Mouse (Mus musculus) c-Kit-positive CD71-positive TER-119-positive erythroid progenitor cells, embryonic 14.5 days (primary cell): ENCODE data around the gene Hat1.
A peak's percentile ranks its signal among the peaks of the same experiment; 100 is the strongest.

Source experiments
- DNase-seq: peaks from one replicate; pipeline ENCODE4 v3.0.0-alpha.2; 2013; ENCODE audit warnings: low spot score

Hat1 gene

DNA sequence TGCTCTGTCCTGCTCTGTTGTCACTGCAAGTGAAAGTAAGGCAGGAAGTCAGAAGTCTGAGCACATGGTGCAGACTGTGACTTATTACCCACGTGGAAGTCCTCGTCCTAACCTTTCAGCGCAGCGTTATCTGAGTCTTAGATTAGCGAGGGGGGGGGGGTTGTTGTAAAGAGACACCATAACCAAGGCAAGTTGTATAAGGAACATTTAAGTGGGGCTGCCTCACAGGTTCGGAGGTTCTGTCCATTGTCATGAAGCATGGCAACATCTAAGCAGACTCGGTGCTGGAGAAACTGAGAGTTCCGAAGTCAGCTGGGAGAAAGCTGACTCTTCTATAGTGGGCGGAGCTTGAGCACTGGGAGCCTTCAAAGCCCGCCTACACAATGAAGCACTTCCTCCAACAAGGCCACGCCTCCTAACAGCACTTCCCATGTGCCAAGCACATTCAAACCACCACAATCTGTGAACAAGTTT lies 12.3 kb upstream of the Hat1 start:
- peak; percentile 32 for DNase-seq

DNA sequence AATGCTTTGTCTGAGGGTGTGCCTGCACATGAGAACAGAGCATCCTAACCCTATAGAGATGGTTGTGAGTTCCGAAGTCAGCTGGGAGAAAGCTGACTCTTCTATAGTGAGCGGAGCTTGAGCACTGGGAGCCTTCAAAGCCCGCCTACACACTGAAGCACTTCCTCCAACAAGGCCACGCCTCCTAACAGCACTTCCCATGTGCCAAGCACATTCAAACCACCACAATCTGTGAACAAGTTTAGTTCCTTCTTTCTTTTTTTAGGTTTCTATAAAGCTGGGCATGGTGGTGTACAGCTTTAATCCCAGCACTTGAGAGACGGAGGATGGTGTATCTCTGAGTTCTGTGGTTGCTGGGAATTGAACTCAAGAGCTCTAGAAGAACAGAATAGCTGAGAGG lies 11.3 kb upstream of the Hat1 start:
- DNase-seq: no peak

DNA sequence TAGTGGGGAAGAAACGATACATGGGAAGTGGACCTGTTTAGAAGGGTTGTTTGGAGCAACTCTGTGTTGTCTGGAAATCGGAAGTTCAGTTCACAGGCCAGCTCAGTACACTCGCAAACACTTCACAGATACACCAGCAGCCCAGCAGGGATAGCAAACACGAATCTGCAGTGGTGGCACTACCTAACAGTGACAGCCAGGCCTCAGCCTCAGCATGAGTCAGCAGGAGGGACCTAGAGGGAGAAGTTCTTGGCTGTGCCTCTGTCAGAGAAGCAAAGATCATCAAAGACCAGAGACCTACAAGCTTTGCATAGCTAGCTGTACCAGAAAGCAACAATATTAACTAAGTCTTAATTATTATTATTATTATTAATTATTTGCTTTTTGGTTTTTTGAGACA lies 6.8 kb upstream of the Hat1 start:
- DNase-seq: no peak

DNA sequence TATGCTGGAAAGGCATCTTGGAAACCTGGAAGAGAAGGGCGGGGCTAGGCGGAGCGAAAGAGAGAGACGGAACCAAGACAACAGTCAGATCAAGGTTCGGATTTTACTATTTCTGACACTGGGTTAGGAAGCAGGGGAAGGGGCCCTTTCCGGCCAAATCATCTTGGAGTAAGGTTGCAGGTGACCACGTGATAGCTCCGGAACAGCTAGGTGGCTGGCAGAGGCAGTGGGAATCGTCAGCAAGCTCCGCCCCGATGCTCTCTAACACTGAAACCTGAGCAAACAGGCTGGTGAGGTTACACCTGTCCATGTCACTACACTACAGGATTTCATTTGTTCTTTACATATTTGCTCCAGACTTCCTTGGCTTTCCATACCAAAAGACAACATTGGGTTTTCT lies 4.9 kb upstream of the Hat1 start:
- no peak for DNase-seq

DNA sequence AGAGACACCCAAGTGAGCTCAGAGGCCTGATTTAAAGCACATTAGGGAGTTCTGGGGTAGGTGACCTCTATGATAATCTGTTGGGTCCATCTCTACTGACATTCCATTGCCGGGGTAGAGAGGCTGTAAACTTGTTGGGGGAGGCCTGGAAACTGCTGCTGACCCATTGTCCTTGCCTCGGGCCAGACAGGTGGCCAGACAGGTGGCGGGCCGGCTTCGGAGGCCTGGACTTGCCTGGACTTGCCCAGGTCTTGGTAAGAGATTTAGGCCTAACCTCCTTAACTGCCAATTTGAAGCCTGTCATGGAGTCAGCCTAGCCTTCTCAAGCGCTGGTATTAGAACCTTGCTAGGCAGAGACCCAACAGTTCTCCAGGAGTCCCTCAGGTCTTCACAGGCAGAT lies 992 bp upstream of the Hat1 start:
- DNase-seq: no peak

DNA sequence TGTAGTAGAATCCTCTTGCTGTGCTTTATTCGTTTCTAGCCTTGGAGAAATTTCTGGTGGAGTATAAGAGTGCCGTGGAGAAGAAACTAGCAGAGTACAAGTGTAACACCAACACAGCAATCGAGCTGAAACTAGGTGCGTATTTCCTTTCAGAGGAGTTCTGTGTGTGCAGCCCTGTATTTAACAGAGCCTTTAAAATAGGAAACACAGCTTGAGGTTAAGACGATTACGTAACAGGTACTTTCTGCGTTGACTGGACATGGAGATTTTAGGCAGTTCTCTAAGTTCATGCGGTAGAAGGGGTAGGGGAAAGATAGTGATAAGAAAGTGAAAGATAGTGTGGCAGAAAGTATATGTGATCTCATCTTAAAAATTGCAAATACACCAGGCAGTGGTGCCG lies 1.1 kb downstream of the Hat1 start:
- DNase-seq: no peak

DNA sequence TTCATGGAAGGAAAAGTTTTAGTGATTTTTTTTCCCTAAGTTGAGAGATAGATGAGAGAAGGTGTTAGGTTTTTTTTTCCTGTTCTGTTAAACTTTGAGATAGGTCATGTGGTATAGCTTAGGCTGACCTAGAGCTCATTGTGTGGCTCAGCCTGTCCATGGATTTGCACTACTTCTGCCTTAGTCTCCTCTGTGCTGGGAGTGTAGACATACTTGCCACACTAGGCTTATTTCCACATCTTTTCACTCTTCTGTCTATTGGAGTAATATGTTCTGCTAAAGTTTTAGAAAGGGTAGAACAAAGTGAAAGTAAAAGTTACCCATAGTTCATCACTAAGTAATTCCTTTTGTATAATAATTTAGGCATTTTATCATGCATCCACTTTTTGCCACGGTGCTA lies 16.9 kb downstream of the Hat1 start:
- no peak for DNase-seq

DNA sequence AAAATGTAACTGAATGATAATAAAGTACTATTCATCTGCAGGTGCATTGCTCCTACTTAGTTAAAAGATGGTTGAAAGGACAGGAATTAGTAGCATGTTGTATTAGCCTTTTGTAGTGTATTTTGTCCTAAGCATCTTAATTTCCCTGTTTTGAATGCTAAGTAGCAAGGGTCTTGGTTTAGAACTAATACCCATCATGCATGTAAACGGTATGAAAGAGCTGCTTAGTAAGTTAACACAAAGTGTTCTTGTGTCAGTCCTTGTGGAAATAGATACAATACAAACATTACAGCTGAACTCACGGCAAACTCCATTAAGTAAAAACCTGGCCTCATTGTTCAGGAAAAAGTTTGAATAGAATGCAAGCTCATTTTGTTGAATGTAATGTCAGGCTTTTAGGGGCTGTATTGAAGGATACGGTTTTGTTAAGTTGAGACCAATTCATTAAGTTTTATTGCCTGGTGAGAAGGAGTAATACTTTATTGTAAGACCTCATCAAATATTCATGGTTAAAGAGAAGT lies 30.1 kb downstream of the Hat1 start:
- no peak for DNase-seq

DNA sequence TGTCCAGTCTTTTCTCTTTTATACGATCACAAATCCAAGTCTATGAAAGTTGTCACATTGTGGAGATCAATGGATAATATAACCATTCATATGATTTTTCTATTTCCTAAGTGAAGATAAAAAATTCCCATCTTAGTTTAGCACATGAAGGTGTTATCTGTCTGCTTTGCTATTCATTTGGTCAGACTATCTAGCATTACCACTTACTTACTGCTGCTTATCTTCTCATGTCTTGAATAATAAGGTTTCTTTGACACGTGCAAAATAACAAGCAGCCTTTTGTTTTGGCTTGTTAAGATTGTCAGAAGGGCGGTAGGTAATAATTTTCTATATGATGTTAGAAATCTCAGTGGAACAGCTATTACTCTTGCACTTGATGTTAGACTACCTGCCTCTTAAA lies 30.6 kb downstream of the Hat1 start:
- DNase-seq: no peak

DNA sequence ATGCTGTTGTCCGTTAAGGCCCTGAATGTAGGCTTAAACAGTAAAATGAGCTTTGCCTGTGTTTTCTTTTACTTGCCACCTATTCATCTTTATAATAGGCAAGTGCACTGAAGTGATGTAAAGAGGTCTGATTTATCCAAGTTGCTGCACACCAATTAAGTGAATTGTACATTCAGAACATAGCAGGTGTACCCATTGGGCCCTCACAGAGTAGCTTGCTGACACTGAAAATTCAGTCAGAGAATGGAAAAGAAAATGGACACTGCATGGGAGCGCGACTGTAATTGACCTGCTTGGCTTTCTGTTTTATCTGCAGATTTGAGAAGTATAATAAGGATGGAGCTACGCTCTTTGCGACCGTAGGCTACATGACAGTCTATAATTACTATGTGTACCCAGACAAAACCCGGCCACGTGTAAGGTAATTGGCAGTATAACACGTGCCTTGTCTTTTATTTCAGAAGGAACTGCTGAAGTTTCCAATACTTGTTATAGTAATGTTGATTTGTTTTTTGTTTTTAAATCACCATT lies 32.2 kb downstream of the Hat1 start:
- no peak for DNase-seq

DNA sequence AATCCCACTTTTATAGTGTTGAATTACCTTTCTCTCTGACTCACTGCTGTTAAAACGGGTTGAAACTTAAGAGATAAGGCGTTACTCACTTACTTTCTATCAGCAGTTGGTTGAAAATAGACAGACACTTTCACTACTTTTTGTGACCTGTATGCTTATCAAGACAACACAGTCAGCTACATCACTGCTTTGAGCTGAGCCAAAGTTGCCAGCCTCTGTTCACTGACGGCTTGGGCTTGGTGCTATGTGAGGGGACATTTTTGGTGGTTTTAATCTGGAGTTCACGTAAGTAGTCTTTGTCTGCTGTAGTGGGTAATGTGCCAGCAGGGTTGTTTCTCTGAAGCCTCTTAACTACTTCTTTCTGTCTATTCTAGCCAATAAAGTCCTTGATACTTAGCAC lies 35.8 kb downstream of the Hat1 start:
- peak; percentile 45 for DNase-seq

DNA sequence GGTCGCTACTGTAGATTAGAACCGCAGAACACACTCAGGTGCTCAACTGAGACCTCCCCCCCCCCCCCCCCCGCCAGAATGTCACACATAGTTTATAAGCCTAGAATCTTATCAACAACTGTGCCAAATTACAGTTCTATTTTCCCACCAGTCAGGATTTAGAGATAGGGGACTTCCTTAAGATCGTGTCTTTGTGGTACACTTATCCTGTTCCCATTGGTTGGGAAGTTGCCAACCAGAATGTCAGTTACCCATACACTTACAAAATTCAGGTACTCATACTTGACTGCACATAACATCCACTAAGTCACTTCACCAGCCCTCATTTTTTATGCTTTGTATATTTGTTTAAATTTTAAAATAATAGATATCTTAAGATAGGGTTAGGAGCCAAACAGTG lies 46.7 kb downstream of the Hat1 start:
- no peak for DNase-seq

DNA sequence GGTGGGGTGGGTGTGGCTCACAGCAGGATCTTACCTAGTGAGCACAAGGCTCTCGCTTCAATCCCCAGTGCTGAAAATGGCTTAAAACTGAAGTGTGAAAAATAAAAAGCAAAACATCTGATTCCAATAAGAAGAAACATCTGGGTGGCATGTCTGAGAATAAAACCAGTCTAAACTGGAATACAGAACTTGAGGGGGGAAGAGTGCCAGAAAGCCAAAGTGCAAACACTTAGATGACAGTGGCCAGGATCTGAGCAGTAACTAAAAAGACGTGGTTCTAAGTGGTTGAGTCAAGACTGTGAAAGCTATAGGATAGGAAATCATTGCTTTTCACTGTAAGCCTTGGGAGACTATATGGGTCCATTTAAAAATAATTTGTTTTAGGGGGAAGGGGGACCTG lies 54.6 kb downstream of the Hat1 start:
- DNase-seq: no peak

DNA sequence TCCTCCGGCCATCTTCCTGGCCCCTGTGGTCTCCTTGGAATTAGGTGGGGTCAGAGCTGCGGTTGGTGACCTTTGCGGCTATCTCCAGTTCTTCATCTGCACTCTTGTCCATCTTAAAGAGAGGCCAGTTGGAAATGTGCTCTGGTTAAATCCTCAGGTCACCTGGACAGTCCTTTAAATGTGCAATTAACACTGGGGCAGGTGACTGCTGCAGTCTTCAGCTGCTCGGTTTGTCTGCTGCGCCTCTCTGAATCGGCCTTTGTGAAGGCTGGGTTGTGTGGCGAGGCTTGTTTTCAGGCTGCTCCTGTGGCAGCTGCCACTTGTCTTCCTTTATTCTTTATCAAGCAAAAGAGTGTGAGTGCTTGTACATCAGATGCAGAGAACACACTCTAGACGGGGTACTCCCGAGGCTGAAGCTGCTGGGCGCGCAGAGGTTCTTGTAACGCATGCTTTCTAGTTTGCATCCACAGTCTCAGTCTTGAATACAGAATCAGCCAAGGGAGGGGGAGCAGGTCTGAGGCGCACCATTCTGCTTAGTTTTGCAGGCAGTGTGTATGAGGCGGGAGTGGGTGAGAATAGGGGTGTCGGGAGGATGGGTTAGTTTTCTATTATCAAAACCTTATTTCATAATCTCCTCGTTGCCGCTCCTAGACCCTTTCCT lies 56.9 kb downstream of the Hat1 start:
- no peak for DNase-seq

DNA sequence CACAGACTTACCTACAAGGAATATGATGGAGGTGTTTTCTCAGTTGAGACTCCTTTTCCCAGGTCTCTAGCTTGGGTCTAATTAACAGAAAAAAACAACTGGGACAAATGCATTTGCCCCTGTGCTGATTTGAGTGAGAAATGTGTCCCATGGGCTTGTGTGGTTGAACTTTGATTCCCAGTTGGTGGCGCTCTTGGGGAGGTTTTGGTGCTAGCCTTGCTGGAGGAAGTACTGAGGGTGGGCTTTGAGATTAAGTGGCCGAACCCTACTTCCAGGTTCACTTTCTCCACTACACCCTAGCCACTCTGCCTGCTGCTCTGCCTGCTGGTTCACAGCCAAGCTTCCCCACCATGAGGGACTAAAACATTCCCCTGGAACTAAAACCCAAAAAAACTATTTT lies 60.8 kb downstream of the Hat1 start:
- DNase-seq: no peak

DNA sequence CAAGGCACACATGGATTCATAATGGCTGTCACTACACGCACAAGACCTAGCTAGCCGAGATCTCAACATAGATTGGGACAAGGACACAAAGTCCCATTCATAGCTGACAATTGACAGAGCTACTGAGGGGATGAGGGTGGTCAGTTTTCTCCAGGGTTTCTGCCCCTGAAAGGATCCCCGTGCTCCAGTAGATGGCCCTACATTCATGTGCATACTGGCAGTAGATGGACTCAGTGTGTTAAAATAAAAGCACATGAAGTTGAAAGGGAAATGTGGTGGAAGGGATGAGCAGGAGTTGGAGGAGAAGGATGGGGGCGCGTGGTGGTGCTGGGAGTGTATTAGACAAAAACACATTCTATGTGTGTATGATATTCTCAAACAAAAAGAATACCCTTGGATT lies 63.0 kb downstream of the Hat1 start:
- no peak for DNase-seq

DNA sequence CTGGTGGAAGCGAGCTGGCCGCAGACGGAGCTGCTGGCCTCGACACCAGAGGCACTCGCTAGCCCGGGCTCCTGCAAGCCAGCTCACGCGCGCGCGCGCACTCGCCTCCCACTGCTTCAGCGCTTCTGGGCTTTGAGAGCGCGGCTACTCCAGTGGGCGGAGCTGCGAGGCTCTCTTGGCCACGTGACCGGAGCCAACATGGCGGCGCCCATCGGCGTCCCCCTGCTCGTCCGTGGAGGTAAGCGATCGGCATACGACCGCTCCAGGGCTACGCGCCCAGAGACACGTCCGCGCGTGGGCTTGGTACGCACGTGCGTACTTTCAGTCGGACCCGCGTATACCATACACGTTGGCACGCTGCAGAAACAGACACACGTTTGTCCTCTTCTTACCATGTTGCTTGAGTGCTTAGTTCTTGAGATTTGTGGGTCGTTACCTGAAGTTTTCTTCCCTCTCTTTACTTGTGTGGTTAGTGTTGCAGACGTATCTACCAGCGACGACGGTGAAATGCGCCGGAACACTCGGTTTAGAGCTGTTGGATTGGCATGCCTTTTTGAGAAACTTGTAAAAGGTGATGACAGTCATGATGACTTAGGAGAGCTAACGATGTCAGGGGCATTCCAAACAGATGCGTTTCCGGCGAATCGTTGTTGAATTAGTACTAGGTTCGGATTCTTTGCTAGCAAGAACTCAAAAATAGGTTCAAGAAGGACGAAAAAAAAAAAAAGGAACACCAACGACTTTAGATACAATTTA lies 64.6 kb downstream of the Hat1 start, which contains the start of gene Metap1d:
Gene Metap1d, plus strand, starts transcription at position 116 of the 756 bp plus-strand sequence.
- DNase-seq: peak; percentile 94

DNA sequence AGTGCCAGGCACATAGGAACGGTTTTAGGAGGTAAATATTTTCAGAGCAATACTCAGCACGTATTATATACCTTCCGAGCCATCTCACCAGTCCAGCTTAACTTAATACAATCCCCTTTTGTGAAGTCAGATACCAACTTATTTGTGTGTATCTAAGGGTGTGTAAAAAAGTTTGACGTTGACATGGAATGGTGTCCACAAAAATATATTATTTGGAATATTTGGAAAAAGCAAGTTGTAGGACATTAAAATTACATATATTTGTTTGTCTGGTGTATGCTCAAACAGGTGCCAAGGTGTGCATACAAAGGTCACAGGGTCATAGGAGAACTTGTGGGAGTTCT lies 65.1 kb downstream of the Hat1 start:
- DNase-seq: no peak

DNA sequence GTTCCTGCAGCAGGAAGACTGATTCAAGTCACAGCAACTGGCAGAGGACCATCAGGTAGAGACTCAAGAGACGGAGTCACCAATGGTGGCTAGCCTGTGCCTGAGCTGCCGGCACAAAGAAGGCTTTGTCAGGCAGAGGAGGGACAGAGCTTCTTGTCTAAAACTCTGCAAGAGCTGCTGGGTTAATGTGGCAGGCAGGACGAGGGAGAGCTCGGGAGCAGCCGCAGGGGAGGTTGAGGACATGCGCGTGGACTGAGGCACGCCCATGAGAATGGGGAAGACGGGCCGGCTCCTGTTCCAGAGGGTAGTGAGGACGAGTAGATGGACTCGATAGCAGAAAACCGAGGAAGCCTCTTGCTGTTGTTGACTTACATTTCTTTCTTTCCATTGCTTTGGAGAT lies 69.9 kb downstream of the Hat1 start:
- no peak for DNase-seq

DNA sequence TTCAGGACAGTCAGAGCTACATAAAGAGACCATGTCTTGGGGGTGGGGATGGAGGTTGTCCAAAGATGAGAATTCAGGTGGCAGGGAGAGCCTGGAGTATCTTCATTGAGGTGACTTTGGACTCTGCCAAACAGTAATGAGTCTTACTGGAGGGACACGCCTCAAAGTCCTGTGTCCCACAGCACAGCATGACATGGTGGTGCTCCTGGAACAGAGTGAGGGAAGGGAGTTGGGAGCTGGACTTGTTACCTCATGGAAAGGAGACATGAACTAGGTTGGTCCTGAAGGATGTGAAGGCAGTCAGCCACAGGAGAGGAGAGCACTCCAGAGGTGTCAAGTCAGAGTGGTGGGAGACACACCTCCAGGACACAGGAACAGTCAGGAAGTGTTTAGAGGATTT lies 70.9 kb downstream of the Hat1 start:
- no peak for DNase-seq

DNA sequence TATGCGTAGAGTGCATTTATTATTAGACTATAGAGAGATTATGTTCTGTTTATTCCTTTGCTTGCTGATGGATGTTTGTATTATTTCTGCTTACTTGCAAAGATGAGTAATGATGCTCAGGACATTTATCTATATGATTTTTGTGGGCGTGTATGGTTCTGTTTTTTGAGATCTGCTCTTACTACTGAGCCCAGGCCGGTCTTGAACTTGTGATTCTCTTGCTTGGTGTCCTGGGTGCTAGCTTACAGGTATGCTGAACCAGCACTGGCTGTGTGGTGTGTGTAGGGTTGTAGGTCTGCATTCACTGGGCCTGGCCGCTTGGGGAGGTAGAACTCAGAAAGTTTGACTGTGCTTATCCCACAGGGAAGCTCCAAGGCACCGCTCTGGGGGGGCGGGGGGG lies 72.4 kb downstream of the Hat1 start:
- peak; percentile 70 for DNase-seq

DNA sequence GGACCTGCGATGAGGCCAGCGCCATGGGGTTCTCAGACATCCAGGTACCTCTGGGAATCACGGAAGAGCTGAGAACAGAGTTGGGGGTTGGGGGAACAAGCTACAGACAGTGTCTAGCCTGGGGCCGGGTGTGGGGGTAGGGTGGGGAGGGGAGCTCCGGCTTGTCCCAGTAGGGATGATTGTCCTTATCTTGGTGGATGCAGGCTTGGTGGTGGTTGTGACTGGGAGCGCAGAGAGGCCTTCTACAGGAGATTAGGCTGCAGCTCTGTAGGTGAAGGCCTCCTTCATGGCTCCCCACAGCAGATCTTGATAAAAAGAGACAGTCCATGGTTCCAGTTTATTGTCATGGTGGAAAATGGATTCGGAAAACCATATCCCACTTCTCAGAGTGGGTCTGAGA lies 72.8 kb downstream of the Hat1 start:
- peak; percentile 90 for DNase-seq

DNA sequence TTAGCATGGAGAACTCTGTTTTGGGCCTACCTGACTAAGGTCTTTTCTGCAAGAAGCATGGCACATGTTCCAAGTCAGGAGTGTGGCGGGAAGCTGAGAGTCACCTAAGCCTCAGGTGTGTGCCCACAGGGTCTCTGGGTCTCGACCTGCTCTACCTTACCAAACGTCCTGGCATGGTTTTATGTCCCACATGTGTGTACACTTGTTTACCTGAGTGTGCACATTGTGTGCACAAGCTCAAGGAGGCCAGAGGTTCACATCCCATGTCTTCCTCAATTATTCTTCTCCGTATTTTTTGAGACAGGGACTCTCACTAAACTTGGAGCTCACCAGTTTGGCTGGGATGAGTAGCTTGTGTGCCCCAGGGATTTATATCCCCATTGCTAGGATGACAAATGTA lies 73.3 kb downstream of the Hat1 start:
- DNase-seq: no peak
